Mouse (Mus musculus) central nervous system, embryonic 14 days (tissue): ENCODE results near the gene Arhgap1. TPM values are rescaled to one million over a fixed set of nuclear protein-coding genes. Genes with fewer than 3 reads are reported as not detected.

Source experiments
- polyA plus RNA-seq: library from polyadenylated mRNA; depleted of rRNA; stranded (reverse); fragments of >200 nt; gene quantifications from 2 replicates; pipeline ENCODE4 v1.2.3, GENCODE M21; 2012; rRNA removed

The Arhgap1 gene
- 74.7 and 85.3 TPM in 2 replicates for polyA plus RNA-seq

DNA sequence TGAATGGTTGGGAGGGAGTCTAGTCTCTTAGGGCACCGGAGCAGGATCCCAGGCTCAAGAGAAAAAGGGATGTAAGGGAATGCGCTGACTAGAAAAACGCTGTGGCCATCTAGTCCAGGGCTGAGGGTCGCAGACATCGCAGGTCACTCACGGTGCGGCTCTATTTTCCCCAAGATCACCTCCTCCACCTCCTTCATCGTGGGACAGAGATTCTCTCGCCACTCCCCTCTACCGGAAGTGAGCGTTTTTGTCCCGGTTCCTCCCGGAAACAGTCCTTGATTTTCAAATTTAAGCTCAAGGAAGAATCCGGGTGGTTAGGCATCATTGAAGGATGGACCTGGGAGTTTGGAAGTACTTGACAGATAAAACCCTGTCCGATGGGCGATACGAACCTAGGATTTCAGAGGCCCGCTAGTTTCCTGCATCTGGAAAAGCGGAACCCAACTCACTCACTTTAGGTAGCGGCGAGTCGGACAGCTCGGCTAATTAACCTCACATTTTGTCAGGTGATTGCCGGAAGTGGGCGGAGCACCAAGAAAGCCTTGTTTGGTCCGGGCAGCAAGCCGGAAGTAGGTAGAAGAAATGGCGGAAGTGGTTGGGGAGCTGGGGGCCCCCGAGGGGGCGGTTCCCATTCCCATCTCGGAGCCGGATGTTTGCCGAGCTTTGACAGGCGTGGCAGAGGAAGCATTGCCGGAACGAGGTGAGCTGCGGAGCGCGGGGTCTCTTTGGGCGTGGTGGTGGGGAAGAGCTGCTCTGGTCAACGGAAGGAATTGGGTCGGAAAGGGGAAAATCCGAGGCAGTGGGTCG lies at the start of gene Arhgap1, which contains the start of gene Zfp408:
Gene Arhgap1 (plus strand): TSS at position 308 of the 807 bp plus-strand sequence.
Gene Zfp408 (minus strand): TSS at position 239 of the 807 bp plus-strand sequence.

DNA sequence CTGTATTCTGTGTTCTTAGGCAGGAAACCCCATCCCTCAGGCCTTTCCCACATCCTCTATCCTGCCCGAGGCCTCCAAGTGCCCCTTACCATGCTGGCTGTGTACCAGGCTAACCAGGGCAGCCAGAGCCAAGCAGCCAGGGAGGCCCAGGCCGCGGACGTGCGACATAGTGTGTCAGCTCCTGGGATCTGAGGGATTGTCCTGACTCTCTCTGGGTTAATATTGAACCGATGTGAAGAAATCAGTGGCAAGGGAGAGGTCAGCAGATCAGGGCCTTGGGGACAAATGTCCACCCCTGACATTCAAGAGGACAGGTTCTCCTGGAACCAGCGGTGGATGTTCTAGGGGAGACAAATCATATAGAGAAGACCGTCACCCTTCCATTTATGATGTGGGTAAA lies 13.4 kb upstream of the Arhgap1 start, which contains the start of gene F2:
Gene F2 (minus strand): TSS at position 186 of the 400 bp plus-strand sequence.

GRCm38 (mm10) chr2:91710272-91711234 lies 60.9 kb downstream of the Arhgap1 start, which contains the start of the genes Atg13 and Harbi1:
Gene Atg13, minus strand, starts transcription at chr2:91710576.
Gene Harbi1, plus strand, starts transcription at chr2:91710852.

Other genes with a start within 250 kb of the Arhgap1 start
- gene 1110051M20Rik, start 205.2 kb upstream of the Arhgap1 start, polyA plus RNA-seq = 73.2 and 76.6 TPM in 2 replicates
- 9.0 and 11.0 TPM in 2 replicates for gene Lrp4, start 192.3 kb upstream of the Arhgap1 start, polyA plus RNA-seq
- 92.3 and 113 TPM in 2 replicates for gene Ckap5, start 123.1 kb upstream of the Arhgap1 start, polyA plus RNA-seq
- 0.12 and 0.64 TPM in 2 replicates for gene F2, start 13.4 kb upstream of the Arhgap1 start, polyA plus RNA-seq
- gene Zfp408, start 69 bp upstream of the Arhgap1 start, polyA plus RNA-seq = 30.2 and 30.3 TPM in 2 replicates
- 52.7 and 58.6 TPM in 2 replicates for gene Atg13, start 60.7 kb downstream of the Arhgap1 start, polyA plus RNA-seq
- 7.6 and 7.8 TPM in 2 replicates for gene Harbi1, start 61.0 kb downstream of the Arhgap1 start, polyA plus RNA-seq
- 29.1 and 32.4 TPM in 2 replicates for gene Ambra1, start 80.3 kb downstream of the Arhgap1 start, polyA plus RNA-seq